Mouse (Mus musculus) retina, postnatal 1 day (tissue): ENCODE measurements around the gene Miga2.

Source experiments
- DNase-seq: peaks from one replicate; pipeline ENCODE4 v3.0.0-alpha.2; 2012

Gene Miga2

DNA sequence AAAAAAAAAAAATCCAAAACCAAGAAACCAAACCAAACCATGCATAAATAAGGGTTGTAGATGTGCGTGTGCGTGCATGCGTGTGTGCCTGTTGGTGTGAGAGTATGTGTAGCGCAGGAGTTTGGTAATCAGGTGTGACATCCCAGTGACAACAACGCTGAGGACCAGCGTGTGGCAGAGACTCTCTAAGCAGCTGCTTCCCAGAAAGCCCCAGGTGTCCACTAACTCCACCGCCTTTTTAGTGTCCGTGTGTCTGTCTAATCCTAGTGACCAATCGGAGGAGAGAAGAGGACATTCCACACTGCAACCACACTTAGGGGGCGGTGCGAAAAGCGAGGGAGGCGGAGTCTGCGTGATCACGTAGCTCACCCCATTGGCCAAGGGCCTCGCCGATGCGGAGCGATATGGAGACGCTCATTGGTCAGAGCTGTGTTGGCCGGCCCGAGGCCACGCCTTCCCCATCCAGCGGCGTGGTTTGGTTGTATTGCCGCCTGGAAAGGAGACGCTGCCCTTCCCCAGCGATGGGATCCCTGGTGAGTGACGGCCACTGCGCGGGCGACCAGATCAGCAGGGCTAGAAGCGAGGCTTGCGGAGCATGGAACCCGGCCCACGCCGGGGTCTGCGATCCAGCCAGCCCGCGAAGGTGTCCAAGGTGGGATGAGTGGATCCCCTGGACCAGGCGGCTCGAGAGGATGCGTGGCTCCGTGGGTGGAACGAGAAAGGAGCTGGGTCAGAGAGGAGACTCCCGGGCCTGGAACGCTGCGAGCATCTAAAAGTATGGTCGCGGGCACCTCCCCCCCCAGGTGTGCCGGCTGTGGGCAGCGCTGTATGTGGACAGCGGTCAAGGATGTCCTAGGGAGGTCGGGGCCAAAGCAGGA lies at the start of gene Miga2:
Gene Miga2 (plus strand): TSS at position 461 of the 878 bp plus-strand sequence.
- peak; percentile 100 for DNase-seq

DNA sequence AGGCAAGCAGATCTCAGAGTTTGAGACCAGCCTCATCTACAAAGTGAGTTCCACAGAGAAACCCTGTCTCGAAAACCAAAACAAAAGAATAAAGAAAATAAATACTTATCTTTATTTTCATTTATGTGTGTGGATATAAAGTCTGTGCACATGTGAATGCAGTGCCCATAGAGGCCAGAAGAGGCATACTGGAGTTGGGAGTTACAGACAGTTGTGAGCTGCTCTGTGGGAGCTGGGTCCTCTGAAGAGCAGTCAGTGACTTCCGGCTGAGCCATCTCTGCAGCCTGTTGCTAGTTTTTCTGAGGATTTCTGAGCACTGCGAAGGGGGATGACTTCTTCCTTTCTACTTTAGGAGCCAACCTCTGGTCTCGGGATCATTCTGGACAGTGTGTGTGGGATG lies 47.9 kb upstream of the Miga2 start:
- no peak for DNase-seq

DNA sequence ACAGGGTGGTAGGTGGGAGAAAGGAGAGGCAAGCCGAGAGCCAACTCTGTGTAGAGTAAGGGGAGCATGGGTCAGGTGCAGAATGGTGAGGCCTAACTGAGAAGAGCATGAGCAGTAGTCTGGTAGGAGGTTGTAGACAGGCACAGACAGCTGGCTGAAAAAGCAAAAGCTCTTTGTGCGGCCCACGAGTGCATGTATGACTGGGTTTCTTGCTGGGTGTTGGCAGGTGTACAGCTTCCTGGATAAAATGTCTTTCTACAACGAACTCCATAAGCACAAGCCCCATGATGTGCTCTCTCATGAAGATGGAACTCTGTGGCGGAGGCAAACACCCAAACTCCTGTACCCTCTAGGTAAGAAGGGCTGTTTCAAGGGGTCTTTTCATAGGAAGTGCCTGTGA lies 47.1 kb upstream of the Miga2 start:
- no peak for DNase-seq

DNA sequence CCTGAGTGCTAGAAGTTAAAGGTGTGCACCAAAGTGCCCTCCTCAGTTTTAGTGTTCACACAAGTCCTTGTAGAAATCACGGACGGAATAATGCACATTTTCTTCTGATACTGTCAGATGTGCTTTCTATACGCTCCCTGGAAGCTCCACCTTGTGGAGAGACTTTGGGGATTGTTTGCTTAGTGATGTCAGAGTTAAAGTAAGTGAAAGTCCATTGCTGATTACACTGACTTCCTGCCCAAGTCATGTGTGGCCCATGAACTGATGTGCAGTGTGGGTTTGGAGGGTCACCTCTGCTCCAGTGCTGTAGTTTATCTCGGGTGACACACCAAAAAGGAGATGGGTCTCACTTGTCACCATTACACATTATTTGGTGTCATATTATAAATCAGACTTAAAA lies 44.8 kb upstream of the Miga2 start:
- DNase-seq, result no peak

DNA sequence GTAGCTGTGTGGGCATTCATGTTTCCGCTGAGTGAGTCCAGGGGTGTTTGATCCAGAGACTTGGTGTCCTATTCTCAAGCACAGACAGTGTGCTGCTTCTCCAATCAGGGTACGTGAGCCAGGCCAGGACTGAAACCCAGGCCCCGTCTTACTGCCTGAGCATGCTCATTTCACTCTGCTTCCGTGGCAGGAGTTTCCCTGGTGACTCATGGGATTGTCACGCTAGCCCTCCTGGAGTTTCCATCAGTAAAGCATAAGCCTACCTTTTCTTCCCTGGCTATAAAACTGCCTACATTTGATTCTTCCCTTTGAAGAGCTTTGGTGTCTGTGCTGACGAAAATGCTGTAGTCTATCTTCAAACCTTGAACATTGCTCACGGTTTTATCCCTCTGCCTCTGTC lies 40.9 kb upstream of the Miga2 start:
- DNase-seq, result no peak

DNA sequence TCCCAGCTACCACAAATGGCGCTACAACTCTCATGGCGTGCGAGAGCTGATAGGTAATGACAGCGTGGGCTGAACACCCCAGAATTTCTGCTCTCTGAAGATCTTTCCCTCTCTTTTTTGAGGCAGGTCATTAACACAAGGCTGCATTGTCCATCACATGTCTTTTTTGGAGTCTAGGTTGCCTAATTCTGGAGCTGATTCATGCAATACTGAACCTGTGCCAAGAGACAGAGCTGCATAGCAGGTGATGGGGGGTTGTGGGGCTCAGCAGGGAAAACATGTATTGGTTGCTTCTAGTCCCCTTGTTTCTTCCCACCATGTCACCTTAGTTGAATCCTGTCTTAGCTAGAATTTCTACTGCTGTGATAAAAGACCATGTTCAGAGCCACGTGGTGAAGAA lies 38.7 kb upstream of the Miga2 start:
- DNase-seq, result no peak

DNA sequence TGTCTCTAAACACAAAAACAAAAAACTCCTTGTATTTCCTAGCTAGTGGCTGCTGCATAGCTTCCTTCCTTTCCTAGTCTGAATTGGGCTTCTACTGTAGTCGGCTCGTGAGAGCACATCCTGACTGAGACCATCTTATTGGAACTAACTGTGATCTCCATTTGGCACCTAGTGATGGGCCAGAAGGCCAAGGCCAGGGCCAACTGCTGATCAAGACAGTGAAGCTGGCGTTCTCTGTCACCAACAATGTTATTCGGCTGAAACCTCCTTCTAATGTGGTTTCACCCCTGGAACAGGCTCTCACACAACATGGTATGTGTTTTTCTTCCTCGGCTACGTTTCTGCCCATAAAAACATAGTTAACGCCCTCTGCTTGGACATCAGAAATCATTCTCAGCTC lies 36.8 kb upstream of the Miga2 start:
- no peak for DNase-seq

DNA sequence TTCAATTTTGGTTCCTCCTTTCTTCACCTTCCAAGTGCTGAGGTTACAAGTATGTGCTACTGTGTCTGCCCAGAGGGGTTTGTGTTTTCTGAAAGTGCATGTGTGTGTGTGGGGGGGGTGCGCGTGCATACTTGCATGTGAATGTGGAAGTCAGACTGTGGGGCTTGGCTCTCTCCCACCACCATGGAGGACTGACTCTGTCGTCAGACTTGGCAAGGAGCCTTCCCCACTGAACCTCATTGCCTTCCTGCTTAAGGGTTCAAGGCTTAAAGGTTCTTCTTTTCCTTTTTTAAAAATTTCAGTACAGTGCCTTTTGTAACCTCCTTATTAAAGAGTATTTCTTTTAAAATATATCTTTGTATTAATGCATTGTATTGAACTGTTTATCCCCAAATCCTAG lies 35.2 kb upstream of the Miga2 start:
- DNase-seq, result no peak

DNA sequence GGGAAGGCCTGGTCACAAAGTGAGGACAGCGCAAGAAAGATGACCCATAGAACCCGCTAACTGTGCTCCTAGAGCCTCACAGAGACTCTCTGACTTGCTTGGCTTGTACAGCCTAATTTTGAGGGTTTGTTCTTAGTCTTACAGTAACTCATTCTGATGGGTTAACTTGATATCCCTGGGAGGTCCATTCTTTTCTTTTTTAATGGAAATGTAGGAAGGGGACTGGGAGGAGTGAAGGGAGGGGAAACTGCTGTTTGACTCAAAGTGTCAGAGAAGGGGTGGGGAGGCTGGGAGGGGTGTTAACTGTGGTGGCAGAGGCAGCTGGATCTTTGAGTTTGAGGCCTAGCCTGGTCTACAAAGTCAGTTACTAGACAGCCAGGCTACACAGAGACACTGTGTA lies 28.7 kb upstream of the Miga2 start:
- no peak for DNase-seq

DNA sequence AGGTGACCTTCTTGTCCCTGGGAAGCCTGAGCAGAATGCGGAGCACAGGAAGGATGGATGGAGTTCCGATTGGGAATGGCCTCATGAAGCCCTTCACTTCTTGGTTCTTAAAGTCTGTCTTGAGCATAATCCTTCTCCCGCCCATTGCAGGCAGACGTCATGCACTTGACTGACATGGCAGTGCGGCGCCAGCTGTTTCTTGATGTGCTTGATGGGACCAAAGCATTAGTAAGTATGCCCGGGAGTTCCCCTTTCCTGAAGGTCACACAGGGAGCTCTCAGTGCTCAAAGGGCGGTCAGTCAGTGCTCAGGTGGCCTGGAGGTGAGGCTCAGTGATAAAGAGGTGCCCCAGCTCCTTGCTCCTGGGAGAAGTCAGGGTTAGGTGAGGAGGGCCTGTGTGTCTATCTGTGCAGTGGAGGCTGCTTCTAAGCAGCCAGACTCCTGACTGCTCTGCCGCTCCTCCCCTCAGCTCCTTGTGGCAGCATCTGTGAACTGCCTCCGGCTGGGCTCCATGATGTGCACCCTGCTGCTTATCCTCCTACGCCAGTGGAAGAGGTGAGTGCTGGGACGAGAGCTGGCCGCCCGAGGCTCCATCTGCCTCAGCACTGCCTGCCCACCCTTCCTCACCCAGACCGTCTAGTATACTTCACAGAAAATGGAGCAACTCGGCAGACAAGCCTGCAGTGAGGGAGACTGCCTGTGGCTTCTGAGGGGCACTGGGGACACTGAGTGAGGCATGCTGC lies 27.7 kb upstream of the Miga2 start:
- no peak for DNase-seq

DNA sequence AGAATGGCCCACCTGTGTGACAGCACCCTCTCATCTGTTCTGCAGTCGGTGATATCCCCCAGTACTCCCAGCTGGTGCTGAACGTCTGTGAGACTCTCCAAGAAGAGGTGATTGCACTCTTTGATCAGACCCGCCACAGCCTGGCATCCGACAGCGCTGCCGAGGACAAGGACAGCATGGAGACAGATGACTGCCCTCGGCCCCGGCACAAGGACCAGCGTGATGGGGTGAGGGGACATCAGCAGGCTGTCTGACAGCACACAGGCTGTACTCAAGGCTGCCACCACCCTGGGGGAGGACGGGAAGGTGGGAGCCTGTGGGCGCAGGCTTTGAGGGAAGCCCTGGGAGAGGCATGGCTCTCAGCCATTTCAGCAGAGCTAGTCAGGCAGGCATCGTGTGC lies 26.9 kb upstream of the Miga2 start:
- DNase-seq, result no peak

DNA sequence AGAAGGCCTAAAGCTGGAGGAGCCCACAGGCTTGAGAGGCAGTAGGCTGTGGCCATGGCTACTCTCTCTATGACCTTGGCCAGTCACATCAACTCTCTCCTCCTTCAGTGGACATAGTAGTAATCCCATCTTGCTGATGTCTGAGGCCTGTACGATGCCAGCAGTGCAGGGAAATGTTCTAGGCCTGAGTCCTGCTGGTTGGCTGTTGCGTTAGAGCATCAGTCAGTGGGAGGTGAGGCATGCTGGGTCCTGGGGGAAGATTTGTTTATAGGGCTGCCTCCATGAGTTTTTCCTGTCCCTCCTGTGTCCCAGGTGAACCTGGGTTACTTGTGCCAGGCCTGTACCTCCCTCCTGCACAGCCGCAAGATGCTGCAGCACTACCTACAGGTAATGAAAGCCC lies 22.0 kb upstream of the Miga2 start:
- DNase-seq, result no peak

DNA sequence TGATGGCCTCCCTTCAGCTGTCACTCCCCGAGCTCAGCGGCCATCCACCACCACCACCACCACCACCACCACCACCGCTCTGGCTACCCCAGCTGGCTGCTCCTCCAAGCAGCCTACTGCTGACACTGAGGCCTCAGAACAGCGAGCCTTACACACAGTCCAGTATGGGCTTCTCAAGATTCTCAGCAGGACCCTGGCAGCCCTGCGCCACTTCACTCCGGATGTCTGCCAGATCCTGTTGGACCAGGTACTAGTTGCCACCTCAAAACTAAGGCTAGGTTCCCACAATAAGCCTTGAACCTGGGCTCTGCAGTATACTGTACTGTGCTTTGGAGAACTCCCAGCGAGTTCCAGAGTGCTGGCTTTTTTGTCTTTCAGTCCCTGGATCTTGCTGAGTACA lies 21.5 kb upstream of the Miga2 start:
- no peak for DNase-seq

DNA sequence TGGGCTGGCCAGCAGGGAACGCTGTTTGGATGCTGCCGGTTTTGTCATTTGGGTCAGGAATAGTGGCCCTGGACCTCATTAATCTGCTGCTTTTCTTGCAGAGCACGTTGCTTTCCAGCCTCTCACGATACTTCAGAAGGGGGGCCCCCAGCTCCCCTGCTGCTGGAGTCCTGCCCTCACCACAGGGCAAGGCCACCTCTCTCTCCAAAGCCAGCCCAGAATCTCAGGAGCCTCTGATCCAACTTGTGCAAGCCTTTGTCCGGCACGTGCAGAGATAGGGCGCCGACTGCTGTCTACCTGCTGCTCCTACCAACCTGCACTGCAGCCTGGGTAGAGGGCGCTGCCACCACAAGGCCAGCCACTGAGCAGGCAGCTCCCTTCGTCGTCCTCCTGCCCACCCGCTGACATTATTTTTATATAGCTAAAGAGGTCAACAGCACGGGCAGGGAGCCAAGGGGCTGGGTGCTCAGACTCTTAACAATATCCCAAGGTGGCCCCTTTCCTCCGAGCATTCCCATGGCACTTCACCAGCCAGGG lies 20.4 kb upstream of the Miga2 start:
- no peak for DNase-seq

DNA sequence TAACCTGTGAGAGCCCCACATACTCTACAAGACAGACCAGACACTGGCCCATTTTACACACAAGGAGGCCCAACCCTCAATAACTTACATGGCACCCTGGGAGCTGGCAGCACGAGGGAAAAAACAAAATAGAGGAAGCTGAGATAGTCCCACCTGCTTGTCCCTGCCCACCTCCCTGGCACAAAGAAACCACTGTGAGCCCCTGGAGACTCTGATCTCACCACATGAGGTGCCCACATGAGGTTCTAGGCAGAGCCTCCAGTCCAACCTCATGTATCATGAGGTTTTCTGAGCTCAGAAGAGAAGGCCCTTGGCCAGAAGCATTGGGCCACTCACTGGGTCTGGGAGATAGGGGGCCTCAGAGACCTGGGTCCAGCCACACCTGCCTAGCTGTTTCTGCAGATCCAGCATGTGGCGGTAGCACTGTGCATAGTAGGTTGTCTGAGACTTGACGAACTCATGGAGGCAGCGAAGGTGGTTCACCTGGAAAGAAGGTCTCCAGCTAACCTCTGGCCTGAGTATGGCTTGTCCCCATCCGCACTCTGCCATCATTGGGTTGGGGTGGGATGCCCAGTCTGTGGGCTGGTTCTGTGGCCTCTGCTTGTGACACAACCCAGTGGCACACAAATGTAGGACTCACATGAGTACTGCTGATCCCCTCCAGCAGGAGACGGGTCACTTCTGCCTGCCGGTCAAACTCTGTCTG lies 17.9 kb upstream of the Miga2 start:
- DNase-seq, result no peak

DNA sequence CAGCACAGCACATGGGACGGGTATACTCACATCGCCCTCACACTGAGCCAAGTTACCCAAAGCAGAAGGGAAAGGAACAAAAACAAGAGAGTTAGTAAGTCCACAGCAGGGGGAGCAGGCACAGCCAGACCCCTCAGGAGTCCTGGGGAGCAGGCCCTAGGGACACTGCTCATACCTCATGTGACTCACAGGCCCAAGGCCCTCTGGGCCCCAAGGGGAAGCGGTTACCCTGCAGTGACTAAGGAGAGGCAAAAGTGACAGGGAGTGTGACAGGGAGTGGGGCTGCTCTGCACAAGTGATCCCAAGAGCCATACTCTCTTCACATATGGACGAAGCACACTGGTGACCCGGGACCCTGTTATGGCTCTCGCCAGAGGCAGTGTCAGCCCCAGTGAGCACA lies 14.8 kb upstream of the Miga2 start:
- DNase-seq, result no peak

DNA sequence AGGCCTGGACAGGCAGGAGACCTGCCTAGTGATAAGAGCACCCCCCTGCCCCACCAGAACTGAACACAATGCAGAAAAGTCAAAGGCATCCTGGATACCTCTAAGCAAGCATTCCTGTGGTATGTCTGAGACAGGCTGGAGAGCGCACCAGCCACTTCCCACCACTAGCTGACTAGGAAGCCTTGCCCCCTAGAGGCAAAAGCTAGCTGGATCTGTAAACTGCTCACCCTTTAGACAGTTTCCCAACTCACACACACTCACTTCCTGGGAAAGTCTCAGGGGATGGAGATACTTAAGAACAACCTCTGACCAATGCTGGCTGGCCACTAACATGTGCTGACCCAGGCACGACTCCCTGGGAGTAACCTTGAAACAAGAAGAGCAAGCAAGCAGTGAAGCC lies 12.9 kb upstream of the Miga2 start:
- no peak for DNase-seq

DNA sequence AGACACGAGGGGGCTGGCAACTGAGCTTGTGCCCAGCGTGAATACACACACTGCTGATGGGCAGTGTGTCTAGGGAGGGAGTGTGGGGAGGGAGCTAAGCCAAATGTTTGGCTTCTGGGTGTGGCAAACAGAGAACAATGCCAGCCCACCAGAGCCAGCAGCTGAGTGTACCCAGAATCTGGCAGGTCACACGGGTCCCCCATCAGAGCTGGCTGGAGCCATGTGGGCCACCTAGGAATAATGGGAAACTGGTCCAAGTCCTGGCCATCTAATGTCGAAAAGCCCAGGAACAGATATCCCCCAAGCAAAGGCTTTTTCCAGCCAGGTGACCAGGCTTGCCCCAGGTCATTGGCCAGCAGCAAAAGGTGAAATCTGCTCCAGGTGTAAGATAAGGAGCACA lies 8.2 kb upstream of the Miga2 start:
- DNase-seq, result no peak

DNA sequence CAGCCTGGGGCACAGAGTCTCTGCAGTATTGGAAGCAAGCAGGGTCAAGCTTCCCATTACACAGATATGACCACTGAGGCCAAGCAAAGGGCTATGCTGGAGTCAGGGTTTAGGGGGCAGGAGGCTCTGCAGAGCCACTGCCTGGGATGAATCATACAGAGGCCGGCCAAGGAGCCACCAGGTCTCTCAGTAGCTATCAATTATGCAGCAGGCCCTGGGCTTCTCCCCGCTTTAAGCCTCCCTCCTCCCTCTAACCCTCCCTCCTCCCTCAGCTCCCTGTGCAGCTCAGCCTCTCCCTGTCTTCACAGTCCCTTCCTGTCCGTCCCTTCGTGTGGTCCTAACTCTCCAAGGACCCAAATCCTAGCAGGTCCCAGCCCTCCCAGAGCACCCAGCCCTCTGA lies 7.8 kb upstream of the Miga2 start:
- no peak for DNase-seq

DNA sequence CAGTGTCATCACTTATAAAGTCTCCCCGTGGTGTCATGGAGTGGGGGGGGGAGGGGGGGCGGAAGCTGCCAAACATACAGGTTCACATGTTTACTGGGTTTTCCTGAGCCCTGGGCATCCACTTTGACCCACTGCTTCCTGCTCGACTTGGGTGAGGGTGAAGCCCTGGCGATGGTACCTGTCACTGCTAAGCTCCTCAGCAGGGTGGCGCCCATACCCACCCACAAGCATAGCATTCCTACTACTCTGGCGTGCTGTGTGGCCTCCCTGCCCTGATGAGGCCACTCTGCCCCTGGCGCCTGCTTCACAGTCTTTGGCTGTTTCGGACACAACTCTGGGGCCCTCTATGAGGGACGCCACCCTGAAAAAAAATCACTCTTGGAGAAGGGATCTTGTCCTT lies 7.1 kb upstream of the Miga2 start:
- no peak for DNase-seq

DNA sequence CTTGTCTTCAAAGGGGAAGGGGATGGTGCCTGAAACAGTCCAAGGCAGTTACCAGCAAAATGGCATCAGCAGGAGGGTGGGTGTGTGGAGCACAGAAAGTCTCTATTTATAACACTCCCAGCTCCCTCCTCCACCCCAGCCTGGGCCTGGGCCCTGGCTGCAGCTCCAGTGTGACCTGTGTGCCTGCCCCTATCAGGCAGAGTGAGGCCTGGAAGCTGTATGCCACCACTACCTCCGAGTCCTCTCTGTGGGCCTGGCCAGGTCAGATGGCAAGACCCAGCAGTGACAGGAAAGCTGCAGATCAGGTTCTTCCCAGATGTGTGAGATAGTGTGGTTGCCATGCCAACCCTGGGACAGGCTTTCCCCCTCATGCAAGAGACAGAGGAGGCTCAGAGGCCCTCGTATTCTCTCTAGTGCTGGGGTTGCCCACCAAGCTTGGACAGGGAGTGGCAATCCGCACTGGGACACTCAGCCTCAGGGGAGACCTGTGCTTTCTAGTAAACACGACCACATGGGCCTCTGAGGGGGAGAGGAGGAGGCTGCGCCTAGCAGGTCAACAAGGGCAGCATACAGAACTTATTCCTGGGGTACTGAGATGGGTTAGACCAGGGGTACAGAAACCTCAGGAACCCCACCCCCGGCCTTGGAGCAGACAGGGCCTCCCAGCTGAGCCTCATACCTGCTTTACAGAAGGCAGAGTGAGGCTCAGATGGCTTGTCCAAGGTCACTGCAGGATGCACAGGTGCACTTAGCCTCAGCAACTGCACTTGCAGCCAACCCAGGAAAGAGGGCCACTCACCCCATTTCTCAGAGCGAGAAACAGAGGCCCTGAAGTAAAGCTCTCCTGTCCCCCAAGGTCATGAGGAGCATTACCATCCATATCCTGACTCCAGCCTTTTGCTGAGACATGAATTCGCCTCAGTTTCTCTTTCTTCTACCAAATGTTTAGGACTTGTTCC lies 6.2 kb upstream of the Miga2 start:
- DNase-seq, result no peak
